Mouse (Mus musculus): ENCODE measurements around the gene Apobec1.
"Not testable (repeated sequence)": the region's sequence is repeated elsewhere in the genome, so short reads cannot be mapped to it uniquely, and the experiment has no call there.

Apobec1 gene

GRCm38 (mm10) chr6:122560427-122560826, 41.8 kb downstream of the Apobec1 start:
- peak; percentile 93 for DNase-seq (ENCODE audit: low spot score)

- DNase-seq (ENCODE audit: low spot score), result peak; percentile 83
Measured at GRCm38 (mm10) chr6:122556959-122557561, 45.2 kb downstream of the Apobec1 start.

GRCm38 (mm10) chr6:122555266-122555665, 47.0 kb downstream of the Apobec1 start:
- DNase-seq (ENCODE audit: low spot score), result no peak

- DNase-seq (ENCODE audit: low spot score), result no peak
Measured at GRCm38 (mm10) chr6:122554102-122554501, 48.1 kb downstream of the Apobec1 start.

GRCm38 (mm10) chr6:122553606-122554005, 48.6 kb downstream of the Apobec1 start, which contains the start of gene Aicda:
Gene Aicda, plus strand, starts transcription at chr6:122553801.
- no peak for DNase-seq (ENCODE audit: low spot score)

- DNase-seq (ENCODE audit: low spot score), result no peak
Measured at GRCm38 (mm10) chr6:122545948-122546347, 56.3 kb downstream of the Apobec1 start.

GRCm38 (mm10) chr6:122545289-122545882, 56.9 kb downstream of the Apobec1 start:
- no peak for DNase-seq (ENCODE audit: low spot score)

GRCm38 (mm10) chr6:122544672-122545071, 57.6 kb downstream of the Apobec1 start:
- no peak for DNase-seq (ENCODE audit: low spot score)

- DNase-seq (ENCODE audit: low spot score), result no peak
Measured at GRCm38 (mm10) chr6:122543574-122543973, 58.7 kb downstream of the Apobec1 start.

GRCm38 (mm10) chr6:122542459-122542858, 59.8 kb downstream of the Apobec1 start:
- not testable (repeated sequence) for DNase-seq (ENCODE audit: low spot score)

- DNase-seq (ENCODE audit: low spot score), result no peak
Measured at GRCm38 (mm10) chr6:122539564-122539963, 62.7 kb downstream of the Apobec1 start.

GRCm38 (mm10) chr6:122534032-122534431, 68.2 kb downstream of the Apobec1 start:
- no peak for DNase-seq (ENCODE audit: low spot score)

- DNase-seq (ENCODE audit: low spot score), result peak; percentile 56
Measured at GRCm38 (mm10) chr6:122532883-122533302, 69.4 kb downstream of the Apobec1 start.

GRCm38 (mm10) chr6:122531466-122532174, 70.6 kb downstream of the Apobec1 start:
- peak; percentile 33 for DNase-seq (ENCODE audit: low spot score)

GRCm38 (mm10) chr6:122528136-122528535, 74.1 kb downstream of the Apobec1 start:
- DNase-seq (ENCODE audit: low spot score), result no peak

Data from embryo, embryonic 10.5 days (tissue).